13 mouse cellular contexts compared by ENCODE assay signal in the genomic region with DNA sequence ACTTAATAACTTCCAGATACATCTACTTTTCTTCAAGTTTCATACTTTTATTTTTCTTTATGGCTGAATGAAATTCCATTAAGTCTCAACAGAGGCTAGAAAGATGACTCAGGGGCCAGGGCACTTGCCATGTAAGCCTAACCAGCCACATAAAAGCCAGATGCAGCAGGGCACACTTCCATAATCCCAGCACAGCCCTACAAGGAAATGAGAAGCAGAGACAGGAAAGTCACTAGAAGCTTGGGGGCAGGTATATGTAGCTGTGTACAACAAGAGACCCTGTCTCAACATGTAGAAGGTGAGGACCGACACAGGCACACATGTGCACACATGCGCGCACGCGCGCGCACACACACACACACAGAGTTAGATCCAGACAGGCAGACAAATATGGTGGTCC. TPM values are rescaled to one million over a fixed set of nuclear protein-coding genes. Genes with fewer than 3 reads are reported as not detected.
DNase-seq lines count a peak whose midpoint lies in the region; ATAC-seq and TF ChIP-seq lines count a peak whose summit lies in the region.
"Had no signal": no experiment of that assay in that cellular context is flagged by ENCODE, and none has a peak within 500 bp of the region (broad histone marks: within the 10 kb centered on the region; RNA-seq: fewer than 3 reads in every experiment).

No protein-coding gene starts in this region.

- no peak for TF ChIP-seq EP300 in stomach, postnatal 0 days (optimal IDR thresholded peaks at IDR 0.05)

- WGBS in heart, embryonic 10.5 days, result 98% methylated on average over 7 of the region's 7 CpGs
- WGBS in liver, embryonic 13.5 days (ENCODE audit: insufficient replicate concordance), result 97% methylated on average over 7 of the region's 7 CpGs
- 93% methylated on average over 7 of the region's 7 CpGs for WGBS in stomach, postnatal 0 days

- no peaks in the 10 kb centered on the region for H3K9me3 ChIP-seq in heart, embryonic 10.5 days
- H3K9me3 ChIP-seq in liver, embryonic 13.5 days (replicated peaks), result no peaks in the 10 kb centered on the region
- no peaks in the 10 kb centered on the region for H3K9me3 ChIP-seq in stomach, postnatal 0 days (ENCODE audit: control insufficient read depth, low read length)

- no peak for ATAC-seq in liver, embryonic 13.5 days (ENCODE audit: low read depth)
- ATAC-seq in Patski, result peak; percentile 89
- no peak for ATAC-seq in stomach, postnatal 0 days (ENCODE audit: low FRiP score, low TSS enrichment)
- ATAC-seq: forebrain, embryonic 13.5 days had no signal

- CTCF ChIA-PET in Patski (lab: Charles Lee), result interaction anchor here (1.3 to 1.9 kb wide), 2 partner anchors 14 to 19 kb away, joined by 3 to 4 read pairs; no protein-coding TSS in a partner anchor

- H3K27me3 ChIP-seq in heart, embryonic 10.5 days (ENCODE audit: insufficient read depth, poor library complexity, severe bottlenecking), result no peaks in the 10 kb centered on the region
- no peaks in the 10 kb centered on the region for H3K27me3 ChIP-seq in liver, embryonic 13.5 days
- no peaks in the 10 kb centered on the region for H3K27me3 ChIP-seq in Patski
- H3K27me3 ChIP-seq in stomach, postnatal 0 days (ENCODE audit: control insufficient read depth, insufficient read depth, low read length), result no peaks in the 10 kb centered on the region
- H3K27me3 ChIP-seq: forebrain, embryonic 13.5 days had no signal

- peak; percentile 88 for DNase-seq in heart, adult 11 months
- no peak for DNase-seq in heart, embryonic 10.5 days (ENCODE audit: low spot score)
- DNase-seq in liver, embryonic 13.5 days, result no peak
- no peak for DNase-seq in liver
- DNase-seq in Patski (ENCODE audit: low read depth, low spot score), result no peak
- DNase-seq in stomach, postnatal 0 days (ENCODE audit: low spot score), result no peak
- no peak for DNase-seq in urinary bladder, postnatal 4 days (ENCODE audit: low spot score in 2 of 2)
- DNase-seq: adrenal gland, postnatal 36 days; cerebellum, postnatal 14 days; lung, postnatal 14 days; spleen, adult 18-20 months; thymus, postnatal 36 days had no signal

- H3K36me3 ChIP-seq in heart, embryonic 10.5 days, result peaks cover 9% of the 10 kb centered on the region; the same call in 1 of the 2 replicates
- peaks cover 7% of the 10 kb centered on the region for H3K36me3 ChIP-seq in liver, embryonic 13.5 days
- H3K36me3 ChIP-seq in stomach, postnatal 0 days (ENCODE audit: control insufficient read depth, insufficient read depth, low read length), result no peaks in the 10 kb centered on the region

- no peak overlapping the region for H3K4me3 ChIP-seq in heart, embryonic 10.5 days
- no peak overlapping the region for H3K4me3 ChIP-seq in liver, embryonic 13.5 days (replicated peaks)
- no peak overlapping the region for H3K4me3 ChIP-seq in stomach, postnatal 0 days (ENCODE audit: low read depth, low read length)
- H3K4me3 ChIP-seq: forebrain, embryonic 13.5 days had no signal

- H3K4me1 ChIP-seq in heart, embryonic 10.5 days, result peaks cover 46% of the 10 kb centered on the region
- peaks cover 93% of the 10 kb centered on the region for H3K4me1 ChIP-seq in liver, embryonic 13.5 days (replicated peaks)
- peaks cover 2% of the 10 kb centered on the region; the same call in 1 of the 2 replicates for H3K4me1 ChIP-seq in stomach, postnatal 0 days (replicated peaks; ENCODE audit: control insufficient read depth, insufficient read depth)

- in situ Hi-C loops in Patski (cut with MboI; ENCODE audit: low pct_unique_long_range_greater_than_20kb), result no loop called here

- no peak overlapping the region for H3K27ac ChIP-seq in heart, embryonic 10.5 days
- peak overlapping the region; percentile 37 for H3K27ac ChIP-seq in liver, embryonic 13.5 days
- 0 out of 2 replicates have a peak overlapping the region, but pooled peaks have one; percentile 30 for H3K27ac ChIP-seq in stomach, postnatal 0 days (replicated peaks)
- H3K27ac ChIP-seq: forebrain, embryonic 13.5 days had no signal

- H3K9ac ChIP-seq in liver, embryonic 13.5 days, result no peak overlapping the region
- no peak overlapping the region for H3K9ac ChIP-seq in stomach, postnatal 0 days (ENCODE audit: low read length)
- H3K9ac ChIP-seq: forebrain, embryonic 13.5 days had no signal

- POLR2A ChIA-PET in Patski (lab: Charles Lee), result no interaction called here

- no peak for TF ChIP-seq CTCF in Patski (IDR thresholded peaks at IDR 0.05)
- no peak for TF ChIP-seq CTCF in stomach, postnatal 0 days (IDR thresholded peaks at IDR 0.05; ENCODE audit: low read depth)

- peak overlapping the region; percentile 6; the same call in 1 of the 2 replicates for H3K4me2 ChIP-seq in liver, embryonic 13.5 days
- no peak overlapping the region for H3K4me2 ChIP-seq in stomach, postnatal 0 days (replicated peaks; ENCODE audit: low read depth)
- H3K4me2 ChIP-seq: forebrain, embryonic 13.5 days had no signal

RNA-seq across cellular contexts. Expression of a gene that starts 38.4 kb away (rescaled TPM):
- polyA plus RNA-seq in heart, embryonic 10.5 days (2016; fragmentation: Nextera tagmentation; extraction: Ambion mirVana), result 19.3 and 24.4 TPM in 2 replicates
- 6.8 and 8.7 TPM in 2 replicates for polyA plus RNA-seq in liver, embryonic 13.5 days (2015; fragmentation: Nextera tagmentation; extraction: Ambion mirVana)
- polyA plus RNA-seq in Patski (2021), result 36.2 TPM
- 12.1 and 12.7 TPM in 2 replicates for polyA plus RNA-seq in stomach, postnatal 0 days (2015; fragmentation: Nextera tagmentation; extraction: Ambion mirVana)
